Mouse (Mus musculus) kidney, embryonic 16.5 days (tissue): Measurements from ENCODE around the gene Sin3b. TPM values are rescaled to one million over a fixed set of nuclear protein-coding genes. Genes with fewer than 3 reads are reported as not detected.
"Not testable (repeated sequence)": the region's sequence is repeated elsewhere in the genome, so short reads cannot be mapped to it uniquely, and the experiment has no call there.

Source experiments
- ATAC-seq: fragments of 200-750 bp; cut with Nextera tagmentation; 2 replicates; pipeline ENCODE4 v1.8.0; 2017; ENCODE audit warnings: moderate TSS enrichment; ENCODE audit not compliant: low FRiP score, low TSS enrichment
- H3K27ac ChIP-seq: fragments of 300-500 bp; sonication (generic); 2 replicates; pipeline ENCODE4 v1.5.1; 2014; ENCODE audit warnings: low read length
- H3K27me3 ChIP-seq: fragments of 300-500 bp; sonication (generic); 2 replicates; pipeline ENCODE4 v1.6.1; 2014; ENCODE audit warnings: low read length, control low read depth, mixed read lengths; ENCODE audit not compliant: insufficient read depth
- H3K36me3 ChIP-seq: fragments of 300-500 bp; sonication (generic); 2 replicates; pipeline ENCODE4 v1.6.1; 2014; ENCODE audit warnings: low read length, control low read depth, mixed read lengths; ENCODE audit not compliant: insufficient read depth
- H3K4me1 ChIP-seq: fragments of 300-500 bp; sonication (generic); 2 replicates; pipeline ENCODE4 v1.6.1; 2014; ENCODE audit warnings: low read length, control low read depth, mixed read lengths; ENCODE audit not compliant: insufficient read depth
- H3K4me2 ChIP-seq: fragments of 300-500 bp; sonication (generic); replicated peaks from 2 replicates; pipeline ENCODE4 v1.6.1; 2014; ENCODE audit warnings: low read depth, low read length
- H3K4me3 ChIP-seq: fragments of 300-500 bp; sonication (generic); 2 replicates; pipeline ENCODE4 v1.5.1; 2014; ENCODE audit warnings: mild to moderate bottlenecking, low read length
- H3K9ac ChIP-seq: fragments of 300-500 bp; sonication (generic); replicated peaks from 2 replicates; pipeline ENCODE4 v1.6.1; 2014; ENCODE audit warnings: low read length
- H3K9me3 ChIP-seq: fragments of 300-500 bp; sonication (generic); 2 replicates; pipeline ENCODE4 v1.6.1; 2016; ENCODE audit warnings: low read length, control low read depth
- WGBS: fragments of 180-500 bp; shearing (Covaris S2); extraction: QIAGEN DNeasy Blood & Tissue Kit; methylation state at CpG from one replicate; pipeline ENCODE4 v1.1.7; 2014; 5-methylcytosine and 5-hydroxymethylcytosine counted together
- polyA plus RNA-seq: library from polyadenylated mRNA; unstranded; fragments of >200 nt; fragmentation: Nextera tagmentation; extraction: Ambion mirVana; gene quantifications from 2 replicates; pipeline ENCODE4 v1.2.1, GENCODE M21; 2015

Gene Sin3b
- 162 and 182 TPM in 2 replicates for polyA plus RNA-seq

- 17% methylated on average over 46 of the region's 56 CpGs for WGBS
- Histone ChIP-seq H3K4me3 (peak within 1 kb of the TSS; percentile 92), H3K27ac (no peak within 1 kb of the TSS), H3K36me3 (peaks cover 31% of the 10 kb centered on the region), H3K9me3 (no peaks in the 10 kb centered on the region), H3K4me2 (peak within 1 kb of the TSS; percentile 93), H3K4me1 (peaks cover 10% of the 10 kb centered on the region), H3K27me3 (no peaks in the 10 kb centered on the region), H3K9ac (peak within 1 kb of the TSS; percentile 92)
- ATAC-seq, result peak; percentile 98
These were observed at the start of gene Sin3b for GRCm38 (mm10) chr8:72722769-72723650. Gene Sin3b, plus strand, starts transcription at chr8:72723285.

DNA sequence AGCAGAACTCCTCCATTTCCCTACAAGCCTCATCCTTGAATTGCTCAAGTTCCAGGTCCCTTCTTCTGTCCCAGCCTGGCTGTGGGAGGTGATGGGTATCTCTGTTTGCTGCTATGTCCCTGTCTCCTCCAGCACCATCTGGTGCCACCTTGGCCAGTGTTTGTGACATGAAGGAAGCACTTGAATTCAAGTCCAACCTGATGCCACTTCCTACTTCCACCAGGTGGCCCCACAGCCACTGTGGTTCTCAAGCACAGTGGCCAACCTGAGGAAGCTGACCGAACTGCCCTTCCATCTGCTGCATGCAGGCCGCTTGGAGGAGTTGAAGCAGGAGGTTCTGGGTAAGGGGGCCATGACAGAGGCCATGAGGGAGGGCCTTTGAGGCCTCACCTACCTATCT, 48.9 kb upstream of the Sin3b start:
- 84% methylated on average over 2 of the region's 2 CpGs for whole genome bisulfite sequencing
- H3K4me1 ChIP-seq, result no peaks in the 10 kb centered on the region
- no peaks in the 10 kb centered on the region for H3K9me3 ChIP-seq
- no peaks in the 10 kb centered on the region for H3K27me3 ChIP-seq
- H3K4me3 ChIP-seq, result no peak overlapping the region
- no peak overlapping the region for H3K27ac ChIP-seq
- ATAC-seq, result no peak
- H3K4me2 ChIP-seq, result no peak overlapping the region
- H3K9ac ChIP-seq, result no peak overlapping the region
- H3K36me3 ChIP-seq, result no peaks in the 10 kb centered on the region

- Histone ChIP-seq H3K36me3 (no peaks in the 10 kb centered on the region), H3K4me2 (no peak overlapping the region), H3K4me3 (no peak overlapping the region), H3K9me3 (no peaks in the 10 kb centered on the region), H3K9ac (no peak overlapping the region), H3K27ac (no peak overlapping the region), H3K27me3 (no peaks in the 10 kb centered on the region), H3K4me1 (no peaks in the 10 kb centered on the region)
- WGBS, result 66% methylated on average over 4 of the region's 4 CpGs
- ATAC-seq, result no peak
These were observed 46.6 kb upstream of the Sin3b start for GRCm38 (mm10) chr8:72676436-72676835.

GRCm38 (mm10) chr8:72676844-72677243, 46.2 kb upstream of the Sin3b start:
- not testable (repeated sequence) for H3K9ac ChIP-seq, H3K27me3 ChIP-seq, H3K4me3 ChIP-seq, H3K4me2 ChIP-seq, H3K4me1 ChIP-seq, ATAC-seq, H3K9me3 ChIP-seq, H3K27ac ChIP-seq, H3K36me3 ChIP-seq
- 75% methylated on average over 2 of the region's 2 CpGs for WGBS

DNA sequence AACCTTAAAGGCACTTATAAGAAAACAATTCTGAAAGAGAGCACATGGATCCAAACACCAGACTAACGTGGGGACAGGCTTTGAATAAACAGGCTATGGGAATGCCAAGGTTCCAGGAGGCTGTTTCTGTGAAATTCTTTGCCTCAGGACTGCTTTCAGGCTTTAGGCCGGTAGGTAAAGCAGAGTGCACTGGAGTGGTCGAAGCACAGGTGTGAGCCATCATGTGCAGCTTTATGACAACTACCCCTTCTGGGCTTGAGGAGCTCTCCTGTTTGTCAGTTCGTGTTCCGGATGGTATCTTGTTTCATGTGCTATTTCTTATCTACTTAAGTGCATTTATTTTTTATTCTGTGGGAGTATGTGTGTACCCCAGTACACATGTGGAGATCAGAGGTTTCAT, 45.8 kb upstream of the Sin3b start:
- Histone ChIP-seq H3K36me3 (no peaks in the 10 kb centered on the region), H3K9ac (no peak overlapping the region), H3K4me2 (no peak overlapping the region), H3K27me3 (no peaks in the 10 kb centered on the region), H3K27ac (no peak overlapping the region), H3K4me1 (no peaks in the 10 kb centered on the region), H3K9me3 (no peaks in the 10 kb centered on the region), H3K4me3 (no peak overlapping the region)
- WGBS, result 60% methylated on average over 5 of the region's 5 CpGs
- no peak for ATAC-seq

GRCm38 (mm10) chr8:72680133-72680532, 43.0 kb upstream of the Sin3b start:
- Histone ChIP-seq H3K27me3 (no peaks in the 10 kb centered on the region), H3K4me3 (no peak overlapping the region), H3K27ac (no peak overlapping the region), H3K4me1 (no peaks in the 10 kb centered on the region), H3K9ac (no peak overlapping the region), H3K4me2 (no peak overlapping the region), H3K9me3 (no peaks in the 10 kb centered on the region), H3K36me3 (no peaks in the 10 kb centered on the region)
- WGBS, result 13% methylated on average over 3 of the region's 3 CpGs
- ATAC-seq, result no peak

DNA sequence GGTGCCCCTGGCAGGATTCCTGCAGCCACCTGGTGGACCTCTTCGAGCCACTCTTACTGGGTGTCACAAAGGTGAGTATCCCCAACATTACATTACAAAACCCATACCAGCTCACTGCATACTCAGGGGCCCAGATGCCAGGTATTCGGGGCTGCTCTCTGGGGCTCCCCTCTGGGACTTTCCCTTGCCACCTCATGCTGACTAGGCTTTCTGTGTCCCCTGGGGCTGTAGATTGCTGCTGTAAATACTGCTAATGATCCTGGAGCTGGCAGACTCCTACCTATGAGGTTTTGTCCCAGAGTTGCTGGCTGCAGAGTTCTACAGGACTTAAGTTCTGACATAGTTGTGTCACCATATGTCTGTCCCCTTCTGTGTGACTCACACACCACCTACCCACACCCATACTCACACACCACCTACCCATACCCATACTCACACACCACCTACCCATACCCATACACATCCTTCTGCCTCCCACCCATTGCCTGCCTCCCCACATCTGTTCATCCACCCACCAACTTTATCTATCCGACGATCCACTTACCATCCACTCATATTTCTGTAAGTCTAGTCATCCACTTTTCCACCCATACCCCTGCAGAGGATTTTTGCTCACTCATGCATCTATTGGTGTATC, 40.9 kb upstream of the Sin3b start:
- H3K27me3 ChIP-seq, result no peaks in the 10 kb centered on the region
- H3K27ac ChIP-seq, result no peak overlapping the region
- no peak overlapping the region for H3K4me3 ChIP-seq
- no peaks in the 10 kb centered on the region for H3K9me3 ChIP-seq
- 79% methylated on average over 4 of the region's 4 CpGs for WGBS
- ATAC-seq, result no peak
- no peaks in the 10 kb centered on the region for H3K4me1 ChIP-seq
- no peak overlapping the region for H3K4me2 ChIP-seq
- H3K9ac ChIP-seq, result no peak overlapping the region
- H3K36me3 ChIP-seq, result no peaks in the 10 kb centered on the region

DNA sequence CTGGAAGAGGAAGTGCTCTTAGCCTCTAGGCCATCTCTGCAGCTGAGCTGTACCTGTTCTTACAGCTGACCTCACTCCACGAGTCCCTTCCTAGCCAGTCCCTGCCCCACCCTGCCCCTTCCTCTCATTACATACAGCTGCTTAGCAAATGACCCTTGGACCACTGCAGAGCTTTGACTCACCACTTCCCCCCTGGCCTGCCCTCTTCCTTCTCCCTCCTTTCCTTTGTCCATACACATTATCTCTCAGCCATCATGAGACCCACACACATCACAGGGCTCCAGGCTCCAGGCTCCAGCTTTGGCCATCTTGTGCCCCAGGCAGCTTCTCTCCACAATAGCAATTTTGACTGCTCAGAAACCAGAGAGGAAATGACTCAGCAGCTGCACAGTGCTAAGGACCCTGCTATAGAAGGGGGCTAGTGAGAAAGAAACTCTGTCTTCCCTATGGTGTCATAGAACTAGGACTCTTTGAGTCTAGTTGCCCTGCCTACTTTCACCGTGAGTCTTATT, 40.0 kb upstream of the Sin3b start:
- Histone ChIP-seq H3K27ac (no peak overlapping the region), H3K27me3 (no peaks in the 10 kb centered on the region), H3K4me1 (no peaks in the 10 kb centered on the region), H3K4me3 (no peak overlapping the region), H3K36me3 (no peaks in the 10 kb centered on the region), H3K9me3 (no peaks in the 10 kb centered on the region), H3K4me2 (no peak overlapping the region), H3K9ac (no peak overlapping the region)
- WGBS, result 45% methylated on average over 2 of the region's 2 CpGs
- ATAC-seq, result peak; percentile 43; the same call in 1 of the 2 replicates

GRCm38 (mm10) chr8:72683572-72684099, 39.4 kb upstream of the Sin3b start:
- H3K27me3 ChIP-seq, H3K9ac ChIP-seq, ATAC-seq, H3K4me1 ChIP-seq, H3K36me3 ChIP-seq, H3K27ac ChIP-seq, H3K4me3 ChIP-seq, H3K9me3 ChIP-seq, H3K4me2 ChIP-seq: not testable (repeated sequence)
- 88% methylated on average over 5 of the region's 5 CpGs for WGBS
